Mouse (Mus musculus): ENCODE results near the gene H2afy. TPM values are rescaled to one million over a fixed set of nuclear protein-coding genes. Genes with fewer than 3 reads are reported as not detected.

Gene H2afy
- polyA plus RNA-seq, 1 experiment from 2014 or later = 726 TPM

- no peak for ATAC-seq (ENCODE audit: insufficient number of reproducible peaks, low FRiP score, low TSS enrichment, low read depth)
- no peaks in the 10 kb centered on the region for H3K9me3 ChIP-seq (ENCODE audit: control insufficient read depth, low read length)
- H3K36me3 ChIP-seq (ENCODE audit: control insufficient read depth, insufficient read depth, low read length) = peaks cover 2% of the 10 kb centered on the region; the same call in 1 of the 2 replicates
- peak overlapping the region; percentile 79 for H3K27ac ChIP-seq (replicated peaks; ENCODE audit: low read depth, low read length)
- no peaks in the 10 kb centered on the region for H3K27me3 ChIP-seq (ENCODE audit: control insufficient read depth, insufficient read depth, low read length)
- no peak overlapping the region for H3K4me3 ChIP-seq (ENCODE audit: low read depth, low read length)
- H3K9ac ChIP-seq (ENCODE audit: low read length) = peak overlapping the region; percentile 28; the same call in 1 of the 2 replicates
- peak; percentile 82 for DNase-seq (ENCODE audit: low spot score)
- WGBS = 8% methylated on average over 4 of the region's 4 CpGs
- peak overlapping the region; percentile 21; the same call in 1 of the 2 replicates for H3K4me2 ChIP-seq (ENCODE audit: low read depth, severe bottlenecking)
- peaks cover 68% of the 10 kb centered on the region for H3K4me1 ChIP-seq (ENCODE audit: control insufficient read depth, insufficient read depth, low read length)
Measured at GRCm38 (mm10) chr13:56112496-56112895, 23.7 kb downstream of the H2afy start.

DNA sequence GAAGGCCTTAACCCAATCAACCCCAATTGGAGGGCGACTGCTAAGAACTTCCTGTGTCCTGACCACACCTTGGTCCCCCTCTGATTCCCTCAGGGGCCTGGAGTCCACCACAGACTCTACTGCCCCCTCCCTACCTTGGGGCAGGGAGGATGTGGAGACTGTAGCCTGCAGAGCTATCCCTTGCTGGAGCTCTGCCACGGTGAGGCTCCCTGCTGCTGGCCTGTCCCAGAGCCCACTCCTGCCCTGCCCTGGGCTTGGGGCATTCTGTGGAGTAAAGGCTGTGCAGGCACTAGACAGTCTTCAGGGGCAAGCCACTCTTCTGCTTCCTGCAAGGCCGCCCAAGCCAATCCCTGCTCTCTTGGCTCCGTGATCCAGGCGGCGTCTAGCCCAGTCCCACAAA is 24.6 kb downstream of the H2afy start:
- DNase-seq (ENCODE audit: low spot score) (no peak), ATAC-seq (ENCODE audit: insufficient number of reproducible peaks, low FRiP score, low TSS enrichment, low read depth) (no peak)
- Histone ChIP-seq H3K27ac (replicated peaks; ENCODE audit: low read depth, low read length) (peak overlapping the region; percentile 79; the same call in 1 of the 2 replicates), H3K27me3 (ENCODE audit: control insufficient read depth, insufficient read depth, low read length) (no peaks in the 10 kb centered on the region), H3K9ac (ENCODE audit: low read length) (no peak overlapping the region), H3K4me1 (ENCODE audit: control insufficient read depth, insufficient read depth, low read length) (peaks cover 67% of the 10 kb centered on the region), H3K4me3 (ENCODE audit: low read depth, low read length) (no peak overlapping the region), H3K9me3 (ENCODE audit: control insufficient read depth, low read length) (no peaks in the 10 kb centered on the region), H3K36me3 (ENCODE audit: control insufficient read depth, insufficient read depth, low read length) (peaks cover 4% of the 10 kb centered on the region; the same call in 1 of the 2 replicates), H3K4me2 (ENCODE audit: low read depth, severe bottlenecking) (no peak overlapping the region)
- 76% methylated on average over 6 of the region's 6 CpGs for WGBS

- DNase-seq (ENCODE audit: low spot score) = no peak
- H3K36me3 ChIP-seq (ENCODE audit: control insufficient read depth, insufficient read depth, low read length) = peaks cover 4% of the 10 kb centered on the region; the same call in 1 of the 2 replicates
- H3K27me3 ChIP-seq (ENCODE audit: control insufficient read depth, insufficient read depth, low read length) = no peaks in the 10 kb centered on the region
- no peaks in the 10 kb centered on the region for H3K9me3 ChIP-seq (ENCODE audit: control insufficient read depth, low read length)
- H3K27ac ChIP-seq (replicated peaks; ENCODE audit: low read depth, low read length) = no peak overlapping the region
- peaks cover 60% of the 10 kb centered on the region for H3K4me1 ChIP-seq (ENCODE audit: control insufficient read depth, insufficient read depth, low read length)
- H3K4me3 ChIP-seq (ENCODE audit: low read depth, low read length) = no peak overlapping the region
- ATAC-seq (ENCODE audit: insufficient number of reproducible peaks, low FRiP score, low TSS enrichment, low read depth) = no peak
- 65% methylated on average over 19 of the region's 19 CpGs for WGBS
- no peak overlapping the region for H3K4me2 ChIP-seq (ENCODE audit: low read depth, severe bottlenecking)
- no peak overlapping the region for H3K9ac ChIP-seq (ENCODE audit: low read length)
Measured at GRCm38 (mm10) chr13:56110694-56111531, 25.2 kb downstream of the H2afy start.

- WGBS = 72% methylated on average over 4 of the region's 4 CpGs
- Histone ChIP-seq H3K27ac (replicated peaks; ENCODE audit: low read depth, low read length) (no peak overlapping the region), H3K36me3 (ENCODE audit: control insufficient read depth, insufficient read depth, low read length) (peaks cover 9% of the 10 kb centered on the region)
Measured at GRCm38 (mm10) chr13:56109703-56110102, 26.5 kb downstream of the H2afy start.

DNA sequence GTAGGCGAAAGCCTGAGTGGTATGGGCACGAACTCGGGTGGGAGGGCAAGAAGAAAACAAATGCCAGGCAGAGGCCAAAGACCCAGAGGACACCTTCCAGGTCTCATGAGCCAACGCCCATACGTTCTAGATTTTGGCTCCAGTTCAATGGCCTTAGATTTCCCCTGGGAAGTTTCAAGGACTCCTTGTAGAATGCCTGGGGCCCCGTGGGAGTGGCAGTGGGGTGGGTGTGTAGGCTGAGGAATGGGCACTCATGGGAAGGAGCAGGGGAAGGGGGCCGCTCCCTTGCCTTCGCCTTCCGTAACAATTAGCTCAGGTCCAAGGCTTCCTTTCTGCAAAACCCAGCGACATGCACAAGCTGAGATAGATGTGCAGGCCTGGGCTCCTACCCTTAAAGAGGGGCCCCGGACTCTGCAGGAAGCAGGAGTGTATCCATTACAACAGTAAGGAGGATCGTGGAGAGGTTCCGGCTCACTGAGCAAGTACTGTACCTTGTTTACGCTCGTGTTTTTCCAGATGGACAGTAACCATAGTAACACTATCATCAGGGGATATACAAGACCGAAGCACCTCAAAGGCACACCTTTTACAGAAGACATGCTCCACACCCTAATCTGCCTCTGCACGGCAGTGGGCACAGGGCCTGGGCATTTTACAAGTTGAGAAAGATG is 27.2 kb downstream of the H2afy start:
- Histone ChIP-seq H3K4me3 (ENCODE audit: low read depth, low read length) (no peak overlapping the region), H3K4me2 (ENCODE audit: low read depth, severe bottlenecking) (no peak overlapping the region), H3K4me1 (ENCODE audit: control insufficient read depth, insufficient read depth, low read length) (peaks cover 45% of the 10 kb centered on the region), H3K27ac (replicated peaks; ENCODE audit: low read depth, low read length) (no peak overlapping the region), H3K27me3 (ENCODE audit: control insufficient read depth, insufficient read depth, low read length) (no peaks in the 10 kb centered on the region), H3K36me3 (ENCODE audit: control insufficient read depth, insufficient read depth, low read length) (peaks cover 15% of the 10 kb centered on the region), H3K9me3 (ENCODE audit: control insufficient read depth, low read length) (no peaks in the 10 kb centered on the region), H3K9ac (ENCODE audit: low read length) (no peak overlapping the region)
- DNase-seq (ENCODE audit: low spot score) (no peak), ATAC-seq (ENCODE audit: insufficient number of reproducible peaks, low FRiP score, low TSS enrichment, low read depth) (no peak)
- 78% methylated on average over 17 of the region's 17 CpGs for WGBS

More at GRCm38 (mm10) chr13:56109703-56110102, 26.5 kb downstream of the H2afy start:
- H3K4me3 ChIP-seq (ENCODE audit: low read depth, low read length) = no peak overlapping the region
- no peak overlapping the region for H3K4me2 ChIP-seq (ENCODE audit: low read depth, severe bottlenecking)
- no peak overlapping the region for H3K9ac ChIP-seq (ENCODE audit: low read length)
- no peaks in the 10 kb centered on the region for H3K9me3 ChIP-seq (ENCODE audit: control insufficient read depth, low read length)
- H3K27me3 ChIP-seq (ENCODE audit: control insufficient read depth, insufficient read depth, low read length) = no peaks in the 10 kb centered on the region
- DNase-seq (ENCODE audit: low spot score) = no peak
- ATAC-seq (ENCODE audit: insufficient number of reproducible peaks, low FRiP score, low TSS enrichment, low read depth) = no peak
- H3K4me1 ChIP-seq (ENCODE audit: control insufficient read depth, insufficient read depth, low read length) = peaks cover 48% of the 10 kb centered on the region

DNA sequence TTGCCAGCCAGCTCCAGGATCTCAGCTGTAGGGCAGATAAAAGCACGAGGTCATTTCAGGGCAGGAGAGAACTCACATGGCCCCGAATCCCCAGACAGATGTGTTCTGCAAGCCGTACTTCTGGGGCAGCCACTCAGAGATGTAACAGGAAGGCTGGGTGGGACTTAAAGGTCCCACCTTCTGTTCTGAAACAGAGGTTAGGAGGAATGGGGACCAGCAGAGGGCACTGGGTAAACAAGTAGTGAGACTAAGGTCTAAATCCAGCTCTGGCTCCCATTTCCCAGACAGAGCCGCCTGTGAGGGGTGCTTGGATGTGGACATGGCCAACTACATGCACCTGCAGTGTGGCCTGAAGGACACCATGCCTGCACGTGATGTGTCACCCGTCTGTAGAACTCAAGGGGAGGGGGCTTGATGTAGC is 31.2 kb downstream of the H2afy start:
- Histone ChIP-seq H3K27ac (replicated peaks; ENCODE audit: low read depth, low read length) (no peak overlapping the region), H3K27me3 (ENCODE audit: control insufficient read depth, insufficient read depth, low read length) (no peaks in the 10 kb centered on the region), H3K36me3 (ENCODE audit: control insufficient read depth, insufficient read depth, low read length) (peaks cover 23% of the 10 kb centered on the region), H3K4me1 (ENCODE audit: control insufficient read depth, insufficient read depth, low read length) (peaks cover 29% of the 10 kb centered on the region), H3K4me3 (ENCODE audit: low read depth, low read length) (no peak overlapping the region), H3K4me2 (ENCODE audit: low read depth, severe bottlenecking) (no peak overlapping the region), H3K9ac (ENCODE audit: low read length) (no peak overlapping the region), H3K9me3 (ENCODE audit: control insufficient read depth, low read length) (no peaks in the 10 kb centered on the region)
- WGBS = 77% methylated on average over 6 of the region's 6 CpGs
- DNase-seq (ENCODE audit: low spot score) (no peak), ATAC-seq (ENCODE audit: insufficient number of reproducible peaks, low FRiP score, low TSS enrichment, low read depth) (no peak)

- H3K36me3 ChIP-seq (ENCODE audit: control insufficient read depth, insufficient read depth, low read length) = peaks cover 23% of the 10 kb centered on the region
- H3K27me3 ChIP-seq (ENCODE audit: control insufficient read depth, insufficient read depth, low read length) = no peaks in the 10 kb centered on the region
- DNase-seq (ENCODE audit: low spot score) (no peak), ATAC-seq (ENCODE audit: insufficient number of reproducible peaks, low FRiP score, low TSS enrichment, low read depth) (no peak)
- no peaks in the 10 kb centered on the region for H3K9me3 ChIP-seq (ENCODE audit: control insufficient read depth, low read length)
- WGBS = 90% methylated on average over 26 of the region's 26 CpGs
- H3K4me3 ChIP-seq (ENCODE audit: low read depth, low read length) = no peak overlapping the region
- peaks cover 20% of the 10 kb centered on the region for H3K4me1 ChIP-seq (ENCODE audit: control insufficient read depth, insufficient read depth, low read length)
- peak overlapping the region; percentile 61 for H3K27ac ChIP-seq (replicated peaks; ENCODE audit: low read depth, low read length)
- H3K4me2 ChIP-seq (ENCODE audit: low read depth, severe bottlenecking) = no peak overlapping the region
- no peak overlapping the region for H3K9ac ChIP-seq (ENCODE audit: low read length)
Measured at GRCm38 (mm10) chr13:56103796-56104746, 32.1 kb downstream of the H2afy start.

DNA sequence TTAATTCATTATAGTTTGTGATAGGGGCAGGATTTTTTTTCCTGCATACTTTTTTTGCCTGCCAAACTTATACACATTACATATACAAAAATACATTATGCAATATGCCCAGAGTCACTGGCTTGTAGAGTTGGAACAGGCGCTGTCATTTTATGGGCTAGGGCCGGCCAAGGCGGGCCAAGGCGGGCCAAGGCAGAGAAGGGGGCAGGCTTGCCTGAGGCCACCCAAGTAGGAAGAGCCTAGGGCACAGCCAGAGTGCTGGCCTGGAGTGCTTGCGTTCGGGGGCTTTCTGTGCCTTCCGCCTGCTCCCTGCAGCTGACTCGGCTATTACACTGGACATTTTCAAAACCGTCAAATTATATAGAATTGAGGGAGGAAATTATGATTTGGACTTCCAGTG is 34.0 kb downstream of the H2afy start:
- Histone ChIP-seq H3K9ac (ENCODE audit: low read length) (no peak overlapping the region), H3K27ac (replicated peaks; ENCODE audit: low read depth, low read length) (peak overlapping the region; percentile 61; the same call in 1 of the 2 replicates), H3K4me3 (ENCODE audit: low read depth, low read length) (no peak overlapping the region), H3K27me3 (ENCODE audit: control insufficient read depth, insufficient read depth, low read length) (no peaks in the 10 kb centered on the region), H3K9me3 (ENCODE audit: control insufficient read depth, low read length) (no peaks in the 10 kb centered on the region), H3K4me1 (ENCODE audit: control insufficient read depth, insufficient read depth, low read length) (peaks cover 20% of the 10 kb centered on the region), H3K36me3 (ENCODE audit: control insufficient read depth, insufficient read depth, low read length) (peaks cover 25% of the 10 kb centered on the region), H3K4me2 (ENCODE audit: low read depth, severe bottlenecking) (peak overlapping the region; percentile 12; the same call in 1 of the 2 replicates)
- ATAC-seq (ENCODE audit: insufficient number of reproducible peaks, low FRiP score, low TSS enrichment, low read depth) (no peak), DNase-seq (ENCODE audit: low spot score) (peak; percentile 59)
- WGBS = 46% methylated on average over 9 of the region's 9 CpGs
